Mouse (Mus musculus): ENCODE results near the gene Scn10a.

DNA sequence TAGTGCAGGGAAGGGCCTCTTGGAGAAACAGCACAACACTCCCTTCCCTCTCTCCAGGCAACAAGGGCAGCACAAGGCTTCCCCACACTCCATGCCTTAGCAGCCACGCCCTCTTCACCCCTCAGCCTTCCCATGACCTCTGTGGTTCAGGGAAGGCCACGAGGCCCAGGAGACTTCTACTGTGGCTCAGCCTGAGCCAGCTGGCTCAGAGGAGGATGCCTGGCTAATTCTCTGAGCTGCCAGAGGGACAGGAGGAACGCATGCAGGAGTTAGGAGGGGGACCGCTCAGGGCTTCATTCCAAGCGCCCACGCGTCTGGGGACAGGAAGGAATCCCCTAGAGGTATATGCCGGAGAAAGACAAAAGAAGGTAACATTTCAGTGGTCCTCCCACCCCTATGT, 157.4 kb downstream of the Scn10a start:
- TF ChIP-seq POLR2A (IDR thresholded peaks at IDR 0.05; ENCODE audit: extremely low read depth, insufficient read depth, low read length) (no peak), CTCF (IDR thresholded peaks at IDR 0.05; ENCODE audit: low read depth, low read length) (no peak)

Data from liver, adult 2 months (tissue).